Mouse (Mus musculus) forebrain, embryonic 13.5 days (tissue): Measurements from ENCODE around the gene Unc79. TPM values are rescaled to one million over a fixed set of nuclear protein-coding genes. Genes with fewer than 3 reads are reported as not detected.

ENCODE experiments used
- ATAC-seq: fragments of 200-750 bp; cut with Nextera tagmentation; 2 replicates; pipeline ENCODE4 v1.8.0; 2017
- H3K27ac ChIP-seq: fragments of 300-500 bp; sonication (generic); 2 replicates; pipeline ENCODE4 v1.5.1; 2015; ENCODE audit warnings: inconsistent platforms, mild to moderate bottlenecking, moderate library complexity
- H3K27me3 ChIP-seq: fragments of 300-500 bp; sonication (generic); 2 replicates; pipeline ENCODE4 v1.6.1; 2015; ENCODE audit warnings: mild to moderate bottlenecking, inconsistent platforms
- H3K36me3 ChIP-seq: fragments of 300-500 bp; sonication (generic); 2 replicates; pipeline ENCODE4 v1.6.1; 2015; ENCODE audit warnings: mild to moderate bottlenecking, inconsistent platforms; ENCODE audit not compliant: poor library complexity, severe bottlenecking
- H3K4me1 ChIP-seq: fragments of 300-500 bp; sonication (generic); 2 replicates; pipeline ENCODE4 v1.6.1; 2015; ENCODE audit warnings: inconsistent platforms
- H3K4me2 ChIP-seq: fragments of 300-500 bp; sonication (generic); 2 replicates; pipeline ENCODE4 v1.6.1; 2015; ENCODE audit warnings: inconsistent platforms, mild to moderate bottlenecking, moderate library complexity
- H3K4me3 ChIP-seq: fragments of 300-500 bp; sonication (generic); 2 replicates; pipeline ENCODE4 v1.5.1; 2015; ENCODE audit warnings: mild to moderate bottlenecking, inconsistent platforms
- H3K9ac ChIP-seq: fragments of 300-500 bp; sonication (generic); 2 replicates; pipeline ENCODE4 v1.6.1; 2015; ENCODE audit warnings: mild to moderate bottlenecking, inconsistent platforms
- H3K9me3 ChIP-seq: fragments of 300-500 bp; sonication (generic); replicated peaks from 2 replicates; pipeline ENCODE4 v1.6.1; 2016; ENCODE audit warnings: inconsistent platforms
- WGBS: fragments of 180-500 bp; shearing (Covaris S2); methylation state at CpG from one replicate; pipeline ENCODE4 v1.1.7; 2015; 5-methylcytosine and 5-hydroxymethylcytosine counted together
- polyA plus RNA-seq: library from polyadenylated mRNA; unstranded; fragments of >200 nt; fragmentation: Nextera tagmentation; extraction: Ambion mirVana; gene quantifications from 2 replicates; pipeline ENCODE4 v1.2.1, GENCODE M21; 2015

The Unc79 gene
- 5.3 and 6.0 TPM in 2 replicates for polyA plus RNA-seq

DNA sequence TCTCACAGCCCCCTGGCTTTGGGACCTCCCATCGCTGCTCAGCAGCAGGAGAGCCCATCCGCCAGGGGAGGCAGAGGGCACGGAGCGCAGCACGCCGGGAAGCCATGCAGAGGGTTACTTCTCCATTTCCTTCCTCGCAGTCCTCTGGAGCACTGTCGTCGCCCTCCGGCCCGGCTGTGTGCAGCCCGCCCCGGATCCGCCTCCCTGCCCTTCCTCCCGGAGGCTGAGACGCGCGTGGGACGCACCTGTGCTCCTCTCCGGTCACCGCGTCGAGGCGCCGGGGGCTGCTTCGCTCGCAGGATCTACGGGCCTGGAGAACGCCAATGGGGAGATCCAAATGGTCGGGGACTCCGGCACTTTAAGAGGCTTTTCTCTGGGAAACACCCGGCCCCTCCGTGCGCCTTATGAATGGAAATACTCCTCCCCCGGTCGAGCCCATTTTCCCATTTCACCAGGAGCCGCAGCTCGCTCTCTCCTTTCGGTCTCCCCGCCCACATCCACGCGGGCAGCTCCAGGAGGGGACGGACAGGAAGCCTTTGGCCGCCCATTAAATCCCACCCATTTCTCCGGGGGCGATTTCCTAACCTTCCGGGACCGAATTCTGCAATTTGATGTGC, at the start of gene Unc79:
TSS of gene Unc79 (plus strand) at position 82 of the 617 bp plus-strand sequence.
- Histone ChIP-seq H3K36me3 (no peaks in the 10 kb centered on the region), H3K4me2 (peak within 1 kb of the TSS; percentile 71), H3K9ac (peak within 1 kb of the TSS; percentile 79), H3K4me3 (peak within 1 kb of the TSS; percentile 58), H3K27me3 (peaks cover 10% of the 10 kb centered on the region), H3K4me1 (peaks cover 27% of the 10 kb centered on the region), H3K9me3 (no peaks in the 10 kb centered on the region), H3K27ac (peak within 1 kb of the TSS; percentile 93)
- under 1% methylated on average over 48 of the region's 48 CpGs for WGBS
- peak; percentile 84 for ATAC-seq

DNA sequence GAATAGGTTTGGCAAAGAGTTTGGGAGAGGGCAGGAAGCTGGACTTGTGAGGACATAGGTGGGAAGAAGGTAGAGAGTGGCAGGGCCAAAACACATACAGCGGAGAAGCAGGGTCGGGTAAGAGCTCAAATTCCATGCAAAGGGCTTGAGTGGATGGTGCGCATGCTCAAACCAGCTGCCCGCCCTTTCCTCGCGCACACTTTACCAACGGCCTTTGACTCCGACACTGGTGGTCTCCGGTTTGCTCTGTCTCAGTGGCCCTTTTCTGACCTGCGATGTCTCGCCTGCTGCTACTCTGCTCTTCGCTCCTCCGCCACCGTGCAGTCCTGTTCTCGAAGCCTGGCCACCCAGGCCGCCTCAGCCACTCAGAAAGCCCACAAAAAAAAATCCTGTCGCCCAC, 49.6 kb upstream of the Unc79 start, which contains the start of gene Cox8c:
TSS of gene Cox8c (plus strand) at position 226 of the 400 bp plus-strand sequence.
- no peaks in the 10 kb centered on the region for H3K9me3 ChIP-seq
- H3K4me1 ChIP-seq, result no peaks in the 10 kb centered on the region
- H3K4me2 ChIP-seq, result no peak within 1 kb of the TSS
- no peak within 1 kb of the TSS for H3K27ac ChIP-seq
- no peaks in the 10 kb centered on the region for H3K27me3 ChIP-seq
- H3K9ac ChIP-seq, result no peak within 1 kb of the TSS
- WGBS, result 95% methylated on average over 17 of the region's 17 CpGs
- no peaks in the 10 kb centered on the region for H3K36me3 ChIP-seq
- no peak for ATAC-seq
- no peak within 1 kb of the TSS for H3K4me3 ChIP-seq

DNA sequence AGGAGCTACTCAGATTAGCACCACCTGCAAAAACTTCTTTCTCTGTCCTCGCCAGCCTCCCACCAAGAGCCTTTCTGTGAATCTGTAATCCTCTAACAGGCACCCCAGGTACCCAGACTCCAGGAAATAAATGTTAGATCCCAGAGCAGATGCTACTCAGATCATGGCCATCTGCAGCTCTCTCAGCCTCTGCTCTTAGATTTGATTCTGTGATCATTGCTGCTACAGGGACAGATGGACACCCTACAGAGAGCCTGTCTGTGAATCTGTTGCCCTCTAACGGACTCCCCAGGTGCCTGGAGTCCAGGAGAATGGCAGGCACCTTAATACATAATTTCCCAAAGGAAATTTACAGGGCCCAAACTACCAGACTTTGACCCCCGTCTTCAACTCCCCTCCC, 40.5 kb upstream of the Unc79 start:
- 42% methylated on average over 3 of the region's 3 CpGs for WGBS
- Histone ChIP-seq H3K4me2 (no peak overlapping the region), H3K27me3 (no peaks in the 10 kb centered on the region), H3K36me3 (no peaks in the 10 kb centered on the region), H3K4me3 (no peak overlapping the region), H3K4me1 (no peaks in the 10 kb centered on the region), H3K9ac (no peak overlapping the region), H3K9me3 (no peaks in the 10 kb centered on the region), H3K27ac (no peak overlapping the region)
- ATAC-seq, result no peak

DNA sequence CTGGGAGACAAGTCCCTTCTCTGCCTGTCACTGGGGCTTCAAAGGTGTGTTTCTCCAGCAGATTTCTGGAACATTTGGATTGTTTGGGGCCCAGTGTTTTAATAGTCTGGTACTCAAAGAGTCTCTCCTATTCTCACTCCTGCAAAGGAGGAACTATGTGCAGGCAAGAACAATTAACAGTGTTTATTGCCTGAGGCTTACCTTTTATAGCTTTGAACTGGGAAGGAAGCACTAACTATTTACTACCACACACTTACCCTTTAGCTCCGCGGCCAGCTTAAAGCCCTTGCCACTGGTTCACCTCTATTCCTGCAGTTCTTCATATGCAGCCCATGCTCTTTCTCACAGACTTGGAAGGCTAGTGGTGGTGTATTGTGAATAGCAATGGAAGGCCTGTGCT, 32.6 kb upstream of the Unc79 start:
- no peak overlapping the region for H3K4me2 ChIP-seq
- H3K36me3 ChIP-seq, result no peaks in the 10 kb centered on the region
- no peak for ATAC-seq
- no peaks in the 10 kb centered on the region for H3K9me3 ChIP-seq
- H3K27ac ChIP-seq, result no peak overlapping the region
- H3K4me1 ChIP-seq, result no peaks in the 10 kb centered on the region
- no peak overlapping the region for H3K9ac ChIP-seq
- 91% methylated on average over 2 of the region's 2 CpGs for WGBS
- no peak overlapping the region for H3K4me3 ChIP-seq
- H3K27me3 ChIP-seq, result no peaks in the 10 kb centered on the region

DNA sequence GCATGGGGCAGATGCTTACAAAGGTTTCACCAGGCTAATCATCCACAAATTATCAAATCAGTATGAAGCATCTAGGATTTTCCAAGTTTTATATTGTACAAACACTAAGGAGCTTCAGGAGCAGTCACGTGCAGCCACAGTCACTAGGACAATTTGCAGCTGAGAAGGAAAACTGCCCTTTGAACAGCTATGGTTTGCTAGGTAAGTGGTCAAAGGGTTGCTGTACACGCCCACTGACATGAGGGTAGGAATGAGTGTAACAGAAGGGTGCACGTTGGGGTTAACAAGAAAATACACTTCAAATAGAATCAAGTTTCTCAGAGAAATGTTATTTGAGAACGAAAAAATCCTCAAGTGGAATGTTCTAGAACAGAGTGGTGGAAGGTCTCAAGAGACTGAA, 18.9 kb upstream of the Unc79 start:
- 88% methylated on average over 4 of the region's 4 CpGs for WGBS
- Histone ChIP-seq H3K27ac (no peak overlapping the region), H3K9ac (no peak overlapping the region), H3K4me1 (no peaks in the 10 kb centered on the region), H3K4me3 (no peak overlapping the region), H3K9me3 (no peaks in the 10 kb centered on the region; the same call in 1 of the 2 replicates), H3K4me2 (no peak overlapping the region), H3K27me3 (no peaks in the 10 kb centered on the region), H3K36me3 (no peaks in the 10 kb centered on the region)
- no peak for ATAC-seq

DNA sequence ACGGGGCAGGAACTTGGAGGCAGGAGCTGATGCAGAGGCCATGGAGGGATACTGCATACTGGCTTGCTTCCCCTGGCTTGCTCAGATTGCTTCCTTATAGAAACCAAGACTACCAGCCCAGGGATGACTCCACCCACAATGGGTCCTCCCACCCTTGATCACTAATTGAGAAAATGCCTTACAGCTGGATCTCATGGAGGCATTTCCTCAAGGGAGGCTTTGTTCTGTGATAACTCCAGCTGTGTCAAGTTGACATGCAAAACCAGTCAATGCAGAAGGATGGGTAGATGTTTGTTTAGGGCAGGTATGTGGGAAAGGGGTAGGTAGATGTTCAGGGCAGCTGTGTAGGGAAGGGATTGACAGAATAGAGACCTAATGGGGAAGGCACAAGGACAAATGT, 18.3 kb upstream of the Unc79 start:
- H3K4me1 ChIP-seq, result no peaks in the 10 kb centered on the region
- WGBS, result 81% methylated on average over 1 of the region's 1 CpGs
- H3K4me2 ChIP-seq, result no peak overlapping the region
- no peaks in the 10 kb centered on the region for H3K9me3 ChIP-seq
- ATAC-seq, result no peak
- H3K27me3 ChIP-seq, result no peaks in the 10 kb centered on the region
- H3K27ac ChIP-seq, result no peak overlapping the region
- no peak overlapping the region for H3K4me3 ChIP-seq
- no peak overlapping the region for H3K9ac ChIP-seq
- no peaks in the 10 kb centered on the region for H3K36me3 ChIP-seq

DNA sequence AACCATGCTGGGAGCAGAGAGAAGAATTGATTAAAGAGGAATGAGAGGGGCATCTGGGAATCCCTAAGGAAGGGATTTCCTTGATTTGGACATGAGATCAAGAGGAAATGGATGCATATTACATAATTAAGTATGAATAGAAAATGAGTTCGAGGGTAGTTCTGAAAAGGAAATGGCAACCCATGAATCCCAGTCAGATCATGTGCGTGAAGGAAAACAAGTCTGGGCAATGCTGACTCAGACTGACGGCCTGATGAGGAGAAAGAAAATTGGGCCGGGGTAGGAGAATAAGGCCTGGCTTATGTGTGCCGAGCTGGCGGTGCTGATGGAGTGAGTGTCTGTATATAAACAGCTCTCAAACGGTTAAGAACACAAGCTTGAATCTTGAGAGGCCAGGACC, 17.9 kb upstream of the Unc79 start:
- H3K36me3 ChIP-seq, result no peaks in the 10 kb centered on the region
- no peak overlapping the region for H3K27ac ChIP-seq
- no peaks in the 10 kb centered on the region for H3K27me3 ChIP-seq
- no peaks in the 10 kb centered on the region for H3K9me3 ChIP-seq
- WGBS, result 86% methylated on average over 7 of the region's 7 CpGs
- H3K4me3 ChIP-seq, result no peak overlapping the region
- no peak overlapping the region for H3K4me2 ChIP-seq
- no peak overlapping the region for H3K9ac ChIP-seq
- no peak for ATAC-seq
- H3K4me1 ChIP-seq, result no peaks in the 10 kb centered on the region

DNA sequence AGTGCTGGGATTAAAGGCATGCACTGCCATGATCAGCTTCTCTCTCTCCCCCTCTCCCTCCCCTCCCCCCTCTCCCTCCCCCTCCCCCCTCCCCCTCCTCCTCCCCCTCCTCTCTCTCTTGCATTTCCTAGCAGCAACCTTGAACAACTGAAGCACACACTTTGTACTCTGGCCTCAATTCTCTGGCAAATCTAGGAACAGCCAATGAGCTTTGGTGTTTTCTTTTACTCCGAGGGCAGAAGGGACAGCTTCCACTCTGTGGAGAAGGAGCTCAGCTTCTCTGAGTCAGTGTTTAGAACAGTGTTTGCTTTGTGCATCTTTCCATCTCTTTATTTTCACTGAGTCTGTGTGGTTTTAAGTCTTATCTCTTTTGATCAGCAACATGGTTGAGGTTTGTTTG, 12.8 kb upstream of the Unc79 start:
- WGBS, result 29% methylated on average over 1 of the region's 1 CpGs

DNA sequence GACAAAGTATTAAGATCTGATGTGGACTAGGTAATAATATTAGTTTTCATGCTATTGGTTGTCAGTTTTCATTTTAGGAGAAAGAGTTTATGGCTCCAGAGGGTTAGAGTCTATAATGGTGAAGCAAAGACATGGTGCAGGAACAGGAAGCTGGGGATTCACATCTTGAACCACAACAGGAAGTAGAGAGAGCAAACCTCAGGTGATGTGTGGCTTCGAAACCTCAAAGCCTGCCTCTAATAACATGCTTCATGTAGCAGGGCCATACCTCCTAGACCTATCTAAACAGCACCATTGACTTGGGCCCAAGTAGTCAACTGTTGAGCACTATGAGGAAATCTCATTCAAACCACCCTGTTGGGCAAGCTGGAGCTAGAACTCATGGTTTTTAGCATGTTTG, 3.1 kb upstream of the Unc79 start:
- ATAC-seq, result no peak
- peaks cover 8% of the 10 kb centered on the region for H3K4me1 ChIP-seq
- H3K9me3 ChIP-seq, result 0 out of 2 replicates have a peak, but pooled peaks cover 7% of the 10 kb centered on the region
- 92% methylated on average over 1 of the region's 1 CpGs for WGBS
- no peak overlapping the region for H3K27ac ChIP-seq
- peaks cover 10% of the 10 kb centered on the region for H3K27me3 ChIP-seq
- H3K4me3 ChIP-seq, result no peak overlapping the region
- H3K4me2 ChIP-seq, result no peak overlapping the region
- no peaks in the 10 kb centered on the region for H3K36me3 ChIP-seq
- no peak overlapping the region for H3K9ac ChIP-seq

More for the DNA sequence above, 12.8 kb upstream of the Unc79 start:
- ATAC-seq, result no peak
- H3K9me3 ChIP-seq, result 0 out of 2 replicates have a peak, but pooled peaks cover 3% of the 10 kb centered on the region
- no peak overlapping the region for H3K27ac ChIP-seq
- no peak overlapping the region for H3K4me2 ChIP-seq
- no peaks in the 10 kb centered on the region for H3K36me3 ChIP-seq
- no peaks in the 10 kb centered on the region for H3K4me1 ChIP-seq
- no peaks in the 10 kb centered on the region for H3K27me3 ChIP-seq
- no peak overlapping the region for H3K4me3 ChIP-seq
- no peak overlapping the region for H3K9ac ChIP-seq

DNA sequence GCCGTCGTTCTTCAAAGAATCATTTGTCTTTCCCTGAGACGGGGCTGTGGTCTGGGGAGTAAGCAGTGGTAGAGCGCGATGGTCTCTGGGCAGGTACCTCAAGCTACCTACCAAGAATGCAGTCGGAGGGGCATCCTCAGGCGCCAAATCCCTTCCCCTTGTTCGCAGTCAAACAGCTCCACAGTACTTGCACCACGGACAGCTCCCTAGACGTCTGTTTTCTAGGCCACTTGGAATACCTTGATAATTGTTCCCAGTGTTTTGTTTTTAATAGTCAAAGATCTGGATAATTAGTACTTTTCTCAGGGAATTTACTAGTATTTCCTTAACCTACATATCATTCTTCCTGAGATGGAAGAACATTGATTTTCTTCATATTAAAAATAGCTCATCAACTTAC, 833 bp upstream of the Unc79 start:
- Histone ChIP-seq H3K9ac (no peak overlapping the region), H3K27me3 (peaks cover 10% of the 10 kb centered on the region), H3K4me1 (peaks cover 27% of the 10 kb centered on the region), H3K27ac (no peak overlapping the region), H3K36me3 (no peaks in the 10 kb centered on the region), H3K9me3 (no peaks in the 10 kb centered on the region), H3K4me2 (no peak overlapping the region), H3K4me3 (no peak overlapping the region)
- 25% methylated on average over 10 of the region's 10 CpGs for WGBS
- ATAC-seq, result no peak

DNA sequence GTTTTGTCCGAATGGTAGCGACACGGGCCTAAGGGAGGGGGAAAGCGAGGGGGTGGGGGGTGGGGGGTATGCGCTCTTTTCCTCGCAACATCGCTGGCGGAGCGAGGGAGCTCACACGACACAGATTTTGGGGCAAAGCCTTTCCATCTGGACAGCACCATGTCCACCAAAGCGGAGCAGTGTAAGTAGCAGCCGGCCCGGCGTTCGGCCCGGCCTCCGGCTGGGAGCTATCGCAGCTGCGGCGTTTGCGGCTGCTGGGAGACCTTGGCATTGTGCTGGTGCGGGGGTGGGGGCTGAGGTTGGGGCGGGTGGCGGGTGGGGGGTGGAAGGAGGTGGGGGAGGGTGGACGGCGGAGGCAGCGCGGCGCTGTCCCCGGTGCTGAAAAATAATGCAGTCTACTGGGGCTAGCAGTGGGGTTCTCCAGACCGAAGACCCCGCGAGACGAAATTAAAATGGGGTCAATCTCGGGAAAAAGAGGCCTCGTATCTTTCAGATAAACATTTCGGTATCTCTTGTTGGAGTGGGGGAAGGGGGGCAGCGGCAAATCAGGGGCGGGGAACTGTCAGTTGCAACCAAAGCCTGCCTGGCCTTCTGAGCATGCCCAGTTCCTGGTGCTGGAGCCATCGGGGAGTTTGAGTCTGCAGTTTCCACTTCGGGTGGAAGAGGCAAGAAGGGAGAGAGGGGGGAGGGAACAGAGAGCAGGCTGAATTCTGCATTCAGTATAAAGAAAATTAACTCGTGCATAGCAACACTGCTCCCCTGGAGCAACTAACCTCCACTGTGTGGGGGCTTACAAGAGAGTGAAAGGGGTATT, 943 bp downstream of the Unc79 start:
- no peaks in the 10 kb centered on the region for H3K36me3 ChIP-seq
- 0% methylated on average over 42 of the region's 42 CpGs for WGBS
- H3K9me3 ChIP-seq, result no peaks in the 10 kb centered on the region
- H3K27ac ChIP-seq, result peak overlapping the region; percentile 93
- H3K4me1 ChIP-seq, result peaks cover 27% of the 10 kb centered on the region
- peak overlapping the region; percentile 58 for H3K4me3 ChIP-seq
- peak overlapping the region; percentile 79 for H3K9ac ChIP-seq
- peak; percentile 81 for ATAC-seq
- H3K4me2 ChIP-seq, result peak overlapping the region; percentile 71
- H3K27me3 ChIP-seq, result peaks cover 10% of the 10 kb centered on the region

DNA sequence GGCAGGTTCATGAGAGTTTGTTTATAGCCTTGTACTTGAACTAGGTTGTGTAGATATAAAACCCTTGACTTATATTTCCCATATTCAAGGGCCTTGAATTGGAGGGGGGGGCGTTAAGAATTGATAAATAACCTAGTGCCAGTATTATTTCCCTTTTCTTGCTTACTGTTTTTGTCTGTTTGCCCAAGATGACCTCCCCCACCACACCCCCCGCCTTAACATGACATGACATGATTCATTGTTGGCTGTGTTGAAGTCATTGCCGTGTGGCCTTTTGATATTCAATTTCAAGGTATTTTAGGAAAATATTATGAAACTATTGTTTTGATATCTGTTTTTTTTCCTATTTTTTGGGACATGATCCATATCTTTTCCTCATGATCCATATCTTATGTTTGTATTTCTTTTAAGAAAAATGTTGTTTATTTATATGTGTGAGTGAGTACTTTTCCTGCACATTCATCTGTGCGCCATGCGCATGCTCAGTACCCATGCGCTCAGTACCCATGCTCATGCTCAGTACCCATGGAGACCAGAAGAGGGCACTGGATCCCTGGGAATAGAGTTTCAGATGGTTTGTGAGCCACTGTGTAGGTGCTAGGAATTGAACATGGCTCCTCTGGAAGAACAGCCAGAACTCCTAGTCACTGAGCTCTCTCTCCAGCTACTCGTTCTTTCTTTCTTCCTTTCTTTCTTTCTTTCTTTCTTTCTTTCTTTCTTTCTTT, 11.6 kb downstream of the Unc79 start:
- WGBS, result 93% methylated on average over 7 of the region's 7 CpGs
- no peaks in the 10 kb centered on the region for H3K27me3 ChIP-seq
- H3K4me3 ChIP-seq, result no peak overlapping the region
- no peaks in the 10 kb centered on the region for H3K36me3 ChIP-seq
- no peaks in the 10 kb centered on the region for H3K9me3 ChIP-seq
- no peak overlapping the region for H3K27ac ChIP-seq
- no peak overlapping the region for H3K4me2 ChIP-seq
- 0 out of 2 replicates have a peak, but pooled peaks cover 3% of the 10 kb centered on the region for H3K4me1 ChIP-seq
- ATAC-seq, result no peak
- no peak overlapping the region for H3K9ac ChIP-seq
